Mouse (Mus musculus): Measurements from ENCODE around the gene Galnt17.

The Galnt17 gene

DNA sequence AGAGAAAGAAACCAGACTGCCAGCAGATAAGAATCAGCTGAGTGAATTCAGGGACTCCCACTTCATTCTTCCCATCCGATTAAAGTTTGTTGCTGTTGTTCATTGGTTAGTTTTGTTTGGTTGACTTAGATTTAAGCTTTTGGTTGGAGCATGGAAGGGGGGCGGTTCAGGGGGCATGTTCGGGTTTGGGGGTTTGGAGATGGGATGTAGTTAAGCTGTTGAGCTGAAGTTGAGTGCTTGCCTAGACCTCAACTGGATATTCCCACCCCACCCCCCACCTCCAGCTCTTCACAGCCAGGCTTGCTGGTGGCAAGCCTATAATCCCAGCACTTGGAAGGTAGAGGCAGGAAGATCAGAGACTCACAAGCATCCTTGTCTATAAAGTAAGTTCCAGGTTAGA, at the start of gene Galnt17:
Gene Galnt17, minus strand, starts transcription at position 101 of the 400 bp plus-strand sequence.
- DNase-seq, result no peak

DNA sequence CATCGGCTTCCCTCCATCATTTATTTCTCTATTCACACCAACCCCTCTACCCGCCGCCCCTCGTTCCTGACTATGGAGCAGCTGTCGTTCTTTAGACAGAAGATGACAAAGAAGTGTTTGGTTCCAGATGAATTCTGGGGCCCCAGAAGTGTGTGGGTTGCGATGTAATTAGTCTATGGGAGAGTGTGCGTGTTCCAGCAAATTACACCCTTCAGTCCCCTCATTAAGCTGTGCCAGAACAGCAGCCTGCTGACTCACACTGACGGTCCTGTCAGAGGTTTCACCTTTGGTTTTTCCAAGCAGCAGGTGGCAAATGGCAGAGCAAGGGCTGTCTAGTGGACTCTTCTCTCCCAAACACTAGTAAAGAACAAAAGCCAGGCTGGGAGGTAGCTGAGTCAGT, 26.2 kb upstream of the Galnt17 start:
- no peak for DNase-seq

DNA sequence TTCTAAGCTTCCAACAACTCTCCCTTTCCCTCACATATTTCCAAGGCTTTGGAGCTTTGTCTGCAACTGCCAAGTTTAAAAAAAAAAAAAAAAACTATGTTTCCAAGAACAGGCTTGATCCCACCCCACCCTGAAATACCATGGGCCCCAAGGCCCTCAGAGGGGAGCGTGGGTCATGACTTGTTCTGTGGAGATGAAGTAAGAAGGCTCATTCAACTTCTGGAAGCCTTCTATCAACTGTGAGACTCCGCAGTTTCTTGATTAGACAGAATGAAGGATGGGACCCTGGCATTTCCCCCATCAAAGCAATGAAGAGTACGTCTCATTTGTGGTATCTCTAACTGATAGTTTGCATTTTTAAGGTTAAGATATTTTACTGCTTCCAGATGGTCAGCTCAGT, 13.0 kb upstream of the Galnt17 start:
- DNase-seq, result no peak

GRCm38 (mm10) chr5:131319605-131320004, 11.3 kb upstream of the Galnt17 start:
- no peak for DNase-seq

DNA sequence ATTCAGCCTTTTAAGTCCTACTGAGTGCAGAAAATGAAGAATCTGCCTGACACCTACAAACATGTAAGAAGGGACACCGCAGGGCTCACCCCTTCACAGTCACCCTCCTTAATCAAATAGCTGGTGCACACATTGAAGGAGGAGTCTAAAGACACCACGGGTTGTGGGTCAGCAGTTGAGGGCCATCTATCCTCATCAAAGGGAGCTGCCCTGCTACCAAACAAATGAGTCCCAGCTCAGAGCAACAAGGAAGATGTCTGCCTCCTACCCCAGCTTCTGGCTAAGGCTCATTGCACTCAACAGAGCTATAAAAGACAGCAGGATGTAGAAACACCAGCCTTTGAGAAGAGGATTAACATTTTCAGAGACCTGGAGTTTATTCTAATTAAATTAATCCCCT, 10.8 kb upstream of the Galnt17 start:
- no peak for DNase-seq

GRCm38 (mm10) chr5:131315016-131315415, 6.7 kb upstream of the Galnt17 start:
- DNase-seq, result no peak

- peak; percentile 88 to 89 for DNase-seq
These were observed 593 bp downstream of the Galnt17 start for GRCm38 (mm10) chr5:131307656-131308151.

DNA sequence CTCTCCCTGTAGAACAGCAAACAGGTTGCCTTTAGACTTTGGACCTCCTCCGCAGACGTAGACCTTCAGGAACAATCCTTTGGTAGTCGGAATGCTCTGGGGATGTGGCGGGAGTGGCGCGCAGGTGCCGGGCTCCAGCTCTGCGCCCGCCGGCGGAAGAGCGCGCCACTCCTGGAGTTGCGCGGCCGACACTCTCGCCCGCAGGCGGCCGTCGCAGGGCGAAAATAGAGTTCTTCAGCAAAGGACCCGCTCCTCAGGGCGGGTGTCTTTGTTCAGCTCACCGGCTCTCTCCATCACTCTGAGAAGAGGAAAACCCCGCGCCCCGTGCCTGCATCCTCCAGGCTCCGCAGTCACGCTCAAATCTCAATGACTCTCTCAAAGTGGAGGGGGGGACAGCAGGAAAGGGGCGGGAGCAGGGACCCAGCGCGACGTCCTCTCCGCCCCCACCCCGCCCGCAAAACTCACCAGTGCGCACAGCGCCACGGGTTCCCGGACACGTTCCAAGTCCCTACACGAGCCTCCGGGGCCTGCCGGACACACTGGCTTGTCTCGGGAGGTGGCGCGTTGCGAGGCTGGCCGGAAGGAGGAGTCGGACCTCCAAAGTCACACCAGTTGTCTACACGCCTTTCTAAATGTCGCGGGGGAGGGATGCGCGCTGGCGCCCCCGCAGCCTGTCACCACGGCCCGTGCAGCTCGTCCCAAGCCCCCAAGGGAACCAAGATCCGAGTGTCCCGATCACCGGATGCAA, 1.2 kb downstream of the Galnt17 start:
- peak; percentile 80 to 83 for DNase-seq

DNA sequence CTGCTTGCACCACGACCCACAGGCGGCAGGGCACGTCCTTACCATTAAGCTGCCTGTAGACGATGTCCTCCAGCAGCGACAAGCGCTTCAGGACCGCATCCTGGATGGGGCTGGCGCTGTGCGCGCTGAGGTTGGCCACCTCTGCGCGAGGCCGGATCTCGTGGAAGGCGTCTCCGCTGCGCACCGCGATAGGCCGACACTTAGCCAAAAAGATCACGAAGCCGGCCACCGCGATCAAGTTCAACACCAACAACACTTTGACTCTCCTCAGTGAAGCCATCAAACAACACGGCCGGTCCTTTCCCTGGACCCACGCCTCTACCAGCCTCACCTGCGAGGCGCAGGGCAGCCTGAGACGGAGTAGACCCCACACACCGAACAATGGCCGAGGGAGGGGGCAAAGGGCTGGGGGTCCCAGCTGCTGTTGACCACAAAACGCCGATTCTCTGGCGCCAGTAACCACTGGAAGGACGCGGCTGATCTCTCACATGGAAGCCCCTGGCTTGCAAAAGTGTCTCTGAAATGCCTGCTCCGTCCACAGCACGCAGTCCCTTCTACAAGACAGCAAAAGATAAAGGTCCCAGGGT, 1.9 kb downstream of the Galnt17 start:
- DNase-seq, result peak; percentile 46 to 51

DNA sequence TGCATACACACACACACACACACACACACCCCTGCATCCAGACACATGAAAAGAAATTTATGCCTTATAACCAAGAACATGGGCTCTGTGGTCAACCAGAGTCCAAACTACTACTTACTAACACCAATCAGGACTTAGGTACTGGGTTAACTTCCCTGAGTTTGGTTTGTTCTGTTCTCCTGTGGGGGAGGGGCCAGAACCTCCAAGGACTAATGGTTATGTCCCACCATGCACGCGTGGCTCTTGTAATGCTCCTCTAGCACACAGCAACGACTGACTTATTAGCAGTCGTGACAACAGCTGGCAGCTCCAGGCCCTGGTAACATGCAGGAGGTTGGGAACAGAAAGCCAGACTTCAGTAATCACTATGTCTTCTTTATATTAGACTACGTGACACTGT, 3.1 kb downstream of the Galnt17 start:
- DNase-seq, result no peak

DNA sequence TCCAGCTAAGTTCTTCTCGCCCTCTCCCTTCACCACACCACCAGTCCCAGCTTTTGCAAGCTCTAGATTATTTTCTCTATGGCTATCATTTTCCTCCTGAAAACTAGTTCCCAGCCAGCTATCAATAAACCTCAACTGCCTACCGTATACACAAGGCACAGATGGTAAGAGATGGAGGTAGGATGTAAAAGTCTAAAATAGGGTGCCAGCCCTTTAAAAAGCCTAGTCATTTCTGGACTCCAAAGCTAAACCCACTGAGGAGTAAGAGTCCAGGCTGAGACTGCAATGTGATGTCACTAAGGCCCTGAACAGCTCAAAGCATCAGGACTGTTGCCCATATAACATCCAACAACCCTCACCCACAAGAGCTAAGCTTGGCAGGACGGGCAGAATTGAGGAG, 6.8 kb downstream of the Galnt17 start:
- DNase-seq, result no peak

DNA sequence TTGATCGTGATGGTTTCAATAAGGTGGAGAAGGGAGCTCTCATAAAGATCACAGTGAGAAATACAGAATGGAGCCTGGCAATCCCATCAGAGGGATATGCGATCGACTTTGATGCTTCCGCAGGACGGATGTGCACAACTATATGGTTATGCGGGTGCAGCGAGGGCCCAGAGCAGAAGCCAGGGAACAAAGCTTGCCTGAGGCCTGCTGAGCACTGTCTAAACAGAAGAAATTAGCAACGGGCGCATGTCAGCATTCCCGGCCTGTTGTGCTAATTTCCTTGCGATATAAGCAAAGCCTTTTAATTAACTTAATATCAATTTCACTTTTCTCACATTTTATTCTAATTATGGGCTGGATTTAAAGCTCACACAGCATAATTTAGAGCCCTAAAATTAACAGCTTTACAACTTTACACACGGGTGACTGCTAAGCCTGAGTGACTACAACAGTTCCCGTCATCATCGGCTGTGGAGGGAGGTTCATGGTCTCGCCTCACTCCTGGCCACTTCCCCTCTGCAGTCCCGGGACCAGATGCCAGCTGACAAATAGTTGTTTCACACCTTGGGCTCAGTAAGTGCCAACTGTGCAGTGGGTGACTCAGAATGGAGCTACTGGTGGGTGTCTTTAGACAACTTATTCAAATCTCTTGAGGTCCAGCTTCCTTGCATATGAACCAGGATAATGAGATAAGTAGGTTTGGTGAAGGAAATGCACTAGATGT, 14.4 kb downstream of the Galnt17 start:
- DNase-seq, result no peak

DNA sequence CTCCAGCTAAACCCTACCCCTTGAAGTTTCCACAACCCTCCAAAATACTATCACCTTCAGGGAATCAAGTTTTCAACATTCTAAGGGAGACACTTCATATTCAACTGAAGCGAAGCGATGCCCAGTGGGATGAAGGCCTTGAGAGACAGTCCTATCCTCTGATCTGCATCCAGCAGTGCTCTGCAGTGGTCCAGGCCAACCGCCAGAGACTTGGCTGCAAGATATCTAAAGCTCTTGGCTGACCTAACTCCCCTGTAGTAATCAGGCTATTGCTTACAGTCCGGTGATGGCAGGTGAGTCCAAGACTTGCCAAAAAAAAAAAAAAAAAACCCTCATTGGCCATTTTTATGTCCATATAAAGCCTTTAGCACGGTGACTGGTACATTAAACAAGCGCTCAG, 21.2 kb downstream of the Galnt17 start:
- DNase-seq, result peak; percentile 33 to 63

GRCm38 (mm10) chr5:131286680-131287079, 21.6 kb downstream of the Galnt17 start:
- DNase-seq, result no peak

GRCm38 (mm10) chr5:131280349-131280748, 27.9 kb downstream of the Galnt17 start:
- DNase-seq, result peak in 1 of 2 experiments; percentile 67

- DNase-seq, result peak; percentile 59 to 73
These were observed 29.0 kb downstream of the Galnt17 start for GRCm38 (mm10) chr5:131279286-131279685.

DNA sequence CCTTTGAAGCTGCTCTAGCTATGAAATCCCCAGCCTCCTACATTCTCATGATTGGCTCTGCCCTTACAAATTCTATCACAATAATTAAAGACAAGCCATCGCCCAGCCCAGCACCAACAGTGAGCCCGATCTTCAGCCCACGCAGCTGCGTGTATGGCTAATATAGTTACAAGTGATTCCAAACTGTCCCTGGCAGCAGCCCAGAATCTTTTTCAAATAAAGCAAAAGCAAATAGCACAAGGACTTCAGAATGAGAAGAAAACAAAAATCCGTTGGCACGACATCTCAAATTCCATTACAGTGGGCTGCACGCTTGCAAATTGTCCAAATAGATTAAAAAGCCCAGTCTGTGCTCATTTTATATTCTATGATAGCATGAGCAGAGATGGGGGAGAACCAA, 31.1 kb downstream of the Galnt17 start:
- DNase-seq, result peak; percentile 43 to 45

- DNase-seq, result peak; percentile 45 to 57
These were observed 42.0 kb downstream of the Galnt17 start for GRCm38 (mm10) chr5:131266291-131266690.

DNA sequence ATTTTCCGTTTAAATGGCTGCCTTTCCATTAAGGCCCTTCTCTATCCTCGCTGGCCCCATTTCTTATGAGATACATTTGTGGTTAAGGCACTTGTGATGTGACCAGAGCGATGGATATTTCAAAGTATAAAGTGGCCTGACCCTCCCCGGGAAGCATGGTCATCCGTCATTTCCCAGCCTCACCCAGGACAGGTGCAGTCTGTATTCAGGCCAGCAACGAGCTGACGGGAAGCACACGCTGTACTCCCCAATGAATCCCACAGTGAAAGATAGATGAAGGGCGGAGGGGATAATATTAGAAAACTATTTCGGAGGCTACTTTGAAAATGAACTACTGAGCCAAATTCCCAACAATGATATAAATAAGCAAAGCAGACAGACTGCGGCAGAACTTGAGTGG, 44.2 kb downstream of the Galnt17 start:
- DNase-seq, result no peak

GRCm38 (mm10) chr5:131250701-131251636, 57.3 kb downstream of the Galnt17 start:
- DNase-seq, result no peak

- no peak for DNase-seq
These were observed 59.9 kb downstream of the Galnt17 start for GRCm38 (mm10) chr5:131248416-131248815.

DNA sequence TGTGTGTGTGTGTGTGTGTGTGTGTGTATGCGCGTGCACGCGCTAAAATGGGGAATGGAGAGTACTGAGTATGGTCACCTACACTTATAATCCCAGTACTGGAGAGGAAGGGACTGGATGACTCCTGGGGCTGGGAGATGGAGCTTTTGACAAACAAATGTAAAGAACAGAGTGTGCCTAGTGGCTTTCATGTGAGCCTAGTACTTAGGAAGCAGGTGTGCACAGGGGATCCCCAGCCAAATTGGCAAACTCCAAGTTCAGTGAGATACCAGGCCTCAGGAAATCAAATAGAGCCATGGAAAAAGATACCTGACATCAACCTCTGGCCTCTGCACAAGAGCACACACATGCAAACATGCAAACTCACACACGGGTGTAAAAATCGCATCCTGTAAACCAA, 61.7 kb downstream of the Galnt17 start:
- no peak for DNase-seq

GRCm38 (mm10) chr5:131241689-131242088, 66.6 kb downstream of the Galnt17 start:
- DNase-seq, result peak; percentile 37 to 59
